Mouse (Mus musculus) embryonic facial prominence, embryonic 10.5 days (tissue): ENCODE measurements around the gene Gm826. TPM values are rescaled to one million over a fixed set of nuclear protein-coding genes. Genes with fewer than 3 reads are reported as not detected.
A peak's percentile ranks its signal among the peaks of the same experiment; 100 is the strongest.

Source experiments
- DNase-seq: peaks from one replicate; pipeline ENCODE4 v3.0.0-alpha.2; 2017; ENCODE audit warnings: low spot score
- H3K27ac ChIP-seq: fragments of 300-500 bp; sonication (generic); replicated peaks from 2 replicates; pipeline ENCODE4 v1.5.1; 2016; ENCODE audit warnings: mild to moderate bottlenecking
- H3K27me3 ChIP-seq: fragments of 300-500 bp; sonication (generic); replicated peaks from 2 replicates; pipeline ENCODE4 v1.6.1; 2016; ENCODE audit warnings: low read depth, mild to moderate bottlenecking; ENCODE audit not compliant: poor library complexity, severe bottlenecking
- H3K36me3 ChIP-seq: fragments of 300-500 bp; sonication (generic); replicated peaks from 2 replicates; pipeline ENCODE4 v1.6.1; 2016; ENCODE audit warnings: mild to moderate bottlenecking, moderate library complexity
- H3K4me1 ChIP-seq: fragments of 300-500 bp; sonication (generic); 2 replicates; pipeline ENCODE4 v1.6.1; 2016
- H3K4me3 ChIP-seq: fragments of 300-500 bp; sonication (generic); 2 replicates; pipeline ENCODE4 v1.5.1; 2016; ENCODE audit warnings: mild to moderate bottlenecking, moderate library complexity
- H3K9me3 ChIP-seq: fragments of 300-500 bp; sonication (generic); 2 replicates; pipeline ENCODE4 v1.6.1; 2016; ENCODE audit warnings: mild to moderate bottlenecking
- WGBS: fragments of 180-500 bp; shearing (Covaris S2); methylation state at CpG from one replicate; pipeline ENCODE4 v1.1.7; 2016; 5-methylcytosine and 5-hydroxymethylcytosine counted together
- polyA plus RNA-seq: library from polyadenylated mRNA; unstranded; fragments of >200 nt; fragmentation: Nextera tagmentation; extraction: Ambion mirVana; gene quantifications from 2 replicates; pipeline ENCODE4 v1.2.1, GENCODE M21; 2016

The Gm826 gene
- polyA plus RNA-seq, 1 experiment from 2014 or later: 0.19 TPM

- Histone ChIP-seq H3K4me3 (peak overlapping the region; percentile 69), H3K9me3 (no peaks in the 10 kb centered on the region), H3K27ac (no peak overlapping the region), H3K36me3 (no peaks in the 10 kb centered on the region), H3K27me3 (peaks cover 89% of the 10 kb centered on the region), H3K4me1 (peaks cover 62% of the 10 kb centered on the region)
- peak; percentile 53 for DNase-seq
- under 1% methylated on average over 12 of the region's 12 CpGs for WGBS
Observed at GRCm38 (mm10) chr2:160364666-160365065, 30.7 kb upstream of the Gm826 start.

DNA sequence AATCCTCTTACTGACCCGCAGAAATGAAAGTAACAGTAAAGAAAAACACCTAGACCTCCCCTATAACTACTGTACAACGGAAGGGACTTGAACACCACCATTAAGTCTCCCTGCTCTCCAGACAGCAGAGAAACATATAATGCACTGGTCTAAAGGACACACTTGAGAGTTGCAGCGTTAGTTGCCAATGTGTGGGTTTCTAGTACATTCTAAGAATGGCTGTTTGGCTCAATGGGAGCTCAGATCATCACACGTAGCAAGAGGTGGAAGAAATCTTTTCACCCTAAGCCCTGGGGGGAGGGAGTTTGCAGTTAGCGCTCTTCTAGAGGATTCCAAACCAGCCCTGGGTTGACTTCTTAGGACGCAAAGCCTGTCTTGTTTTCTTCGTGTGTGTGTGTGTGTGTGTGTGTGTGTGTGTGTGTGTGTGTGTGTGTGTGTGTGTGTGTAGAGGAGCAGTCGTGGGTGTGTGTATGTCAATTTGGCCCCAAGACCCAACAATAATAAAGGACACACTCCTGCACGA lies 30.2 kb upstream of the Gm826 start:
- Histone ChIP-seq H3K27me3 (peaks cover 89% of the 10 kb centered on the region), H3K9me3 (no peaks in the 10 kb centered on the region), H3K36me3 (no peaks in the 10 kb centered on the region), H3K27ac (no peak overlapping the region), H3K4me3 (peak overlapping the region; percentile 69), H3K4me1 (peaks cover 58% of the 10 kb centered on the region)
- peak; percentile 45 for DNase-seq
- WGBS: under 1% methylated on average over 9 of the region's 9 CpGs

DNA sequence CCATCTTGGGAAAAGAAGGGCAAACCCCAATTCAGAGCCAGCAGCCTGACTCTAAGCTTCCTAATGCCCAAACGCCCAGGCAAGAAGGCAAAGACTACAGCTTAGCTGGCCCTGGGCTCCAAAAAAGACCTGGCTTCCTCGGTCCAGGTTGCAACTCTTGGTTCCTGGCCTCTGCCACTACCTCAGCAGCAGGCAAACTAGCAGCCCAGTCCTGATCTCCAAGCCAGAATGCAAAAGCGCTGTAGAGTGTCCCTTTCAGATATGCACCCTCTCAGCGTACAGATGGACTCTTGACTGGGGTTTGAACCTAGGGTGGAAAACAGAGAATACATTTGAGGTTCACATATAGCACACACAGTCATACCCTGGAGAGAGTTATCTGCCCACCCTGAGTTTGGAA lies 29.2 kb upstream of the Gm826 start:
- no peaks in the 10 kb centered on the region for H3K9me3 ChIP-seq
- H3K27me3 ChIP-seq: peaks cover 89% of the 10 kb centered on the region
- H3K4me3 ChIP-seq: no peak overlapping the region
- WGBS: 8% methylated on average over 4 of the region's 4 CpGs
- DNase-seq: peak; percentile 30
- no peak overlapping the region for H3K27ac ChIP-seq
- H3K4me1 ChIP-seq: peaks cover 54% of the 10 kb centered on the region
- no peaks in the 10 kb centered on the region for H3K36me3 ChIP-seq

GRCm38 (mm10) chr2:160361442-160362121 lies 27.6 kb upstream of the Gm826 start:
- Histone ChIP-seq H3K27me3 (peaks cover 99% of the 10 kb centered on the region), H3K27ac (no peak overlapping the region), H3K4me3 (no peak overlapping the region), H3K9me3 (no peaks in the 10 kb centered on the region), H3K4me1 (peaks cover 39% of the 10 kb centered on the region), H3K36me3 (no peaks in the 10 kb centered on the region)
- WGBS: 4% methylated on average over 16 of the region's 16 CpGs
- peak; percentile 32 for DNase-seq

GRCm38 (mm10) chr2:160360234-160360874 lies 26.4 kb upstream of the Gm826 start:
- DNase-seq: peak; percentile 35
- peaks cover 26% of the 10 kb centered on the region for H3K4me1 ChIP-seq
- no peaks in the 10 kb centered on the region for H3K36me3 ChIP-seq
- no peaks in the 10 kb centered on the region for H3K9me3 ChIP-seq
- WGBS: 2% methylated on average over 8 of the region's 8 CpGs
- H3K27ac ChIP-seq: no peak overlapping the region
- H3K4me3 ChIP-seq: no peak overlapping the region
- H3K27me3 ChIP-seq: peaks cover 93% of the 10 kb centered on the region

GRCm38 (mm10) chr2:160358896-160359295 lies 24.9 kb upstream of the Gm826 start:
- no peak for DNase-seq
- 6% methylated on average over 4 of the region's 4 CpGs for WGBS

DNA sequence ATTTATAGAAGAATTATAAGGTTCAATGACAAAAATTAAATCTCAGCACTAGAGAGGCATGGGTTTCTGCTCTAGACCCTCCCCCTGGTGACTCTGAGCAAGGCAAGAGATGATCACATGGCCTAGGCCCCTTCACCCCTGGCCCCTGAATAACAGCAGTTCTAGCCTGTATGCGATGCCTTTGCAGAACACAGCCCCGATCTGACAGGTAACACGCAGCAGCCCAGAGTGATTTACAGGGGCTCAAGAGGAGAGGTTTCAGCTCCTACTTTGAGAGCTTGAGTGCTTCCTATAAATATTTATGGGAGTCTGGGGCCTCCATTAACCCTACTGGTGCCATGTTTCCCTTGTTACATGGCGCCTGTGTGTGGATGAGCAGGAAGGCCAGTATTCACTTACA lies 23.5 kb upstream of the Gm826 start:
- DNase-seq: no peak
- peaks cover 73% of the 10 kb centered on the region for H3K27me3 ChIP-seq
- H3K36me3 ChIP-seq: no peaks in the 10 kb centered on the region
- H3K4me1 ChIP-seq: peaks cover 30% of the 10 kb centered on the region
- H3K4me3 ChIP-seq: no peak overlapping the region
- H3K9me3 ChIP-seq: no peaks in the 10 kb centered on the region
- H3K27ac ChIP-seq: no peak overlapping the region
- 72% methylated on average over 4 of the region's 4 CpGs for WGBS

More at GRCm38 (mm10) chr2:160358896-160359295, 24.9 kb upstream of the Gm826 start:
- Histone ChIP-seq H3K4me1 (peaks cover 16% of the 10 kb centered on the region), H3K4me3 (no peak overlapping the region), H3K27me3 (peaks cover 82% of the 10 kb centered on the region), H3K36me3 (no peaks in the 10 kb centered on the region), H3K27ac (no peak overlapping the region), H3K9me3 (no peaks in the 10 kb centered on the region)

DNA sequence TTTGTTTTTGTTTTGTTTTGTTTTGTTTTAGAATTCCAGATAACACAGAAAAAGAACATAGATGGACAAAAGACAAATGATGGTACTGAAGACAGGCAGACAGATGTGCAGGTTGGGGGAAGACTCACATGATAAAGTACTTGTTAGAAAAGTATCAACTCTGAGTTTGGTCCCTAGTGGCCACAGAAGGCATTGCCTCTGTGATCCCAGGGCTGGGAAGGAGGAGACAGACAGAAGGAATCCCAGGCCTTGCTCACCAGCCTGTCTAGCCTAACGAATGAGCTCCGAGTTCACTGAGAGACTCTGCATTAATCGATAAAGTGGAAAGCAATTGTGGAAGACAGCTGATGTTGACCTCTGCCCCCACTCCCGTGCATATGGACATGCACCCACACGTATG lies 22.2 kb upstream of the Gm826 start:
- Histone ChIP-seq H3K4me1 (peaks cover 36% of the 10 kb centered on the region), H3K36me3 (no peaks in the 10 kb centered on the region), H3K9me3 (no peaks in the 10 kb centered on the region), H3K4me3 (no peak overlapping the region), H3K27ac (no peak overlapping the region), H3K27me3 (peaks cover 63% of the 10 kb centered on the region)
- peak; percentile 38 for DNase-seq
- WGBS: 59% methylated on average over 5 of the region's 5 CpGs

- H3K9me3 ChIP-seq: no peaks in the 10 kb centered on the region
- no peak overlapping the region for H3K4me3 ChIP-seq
- no peak for DNase-seq
- WGBS: 62% methylated on average over 2 of the region's 2 CpGs
- peaks cover 45% of the 10 kb centered on the region for H3K27me3 ChIP-seq
- H3K36me3 ChIP-seq: no peaks in the 10 kb centered on the region
- H3K27ac ChIP-seq: no peak overlapping the region
- peaks cover 39% of the 10 kb centered on the region for H3K4me1 ChIP-seq
Observed at GRCm38 (mm10) chr2:160354319-160354718, 20.4 kb upstream of the Gm826 start.

DNA sequence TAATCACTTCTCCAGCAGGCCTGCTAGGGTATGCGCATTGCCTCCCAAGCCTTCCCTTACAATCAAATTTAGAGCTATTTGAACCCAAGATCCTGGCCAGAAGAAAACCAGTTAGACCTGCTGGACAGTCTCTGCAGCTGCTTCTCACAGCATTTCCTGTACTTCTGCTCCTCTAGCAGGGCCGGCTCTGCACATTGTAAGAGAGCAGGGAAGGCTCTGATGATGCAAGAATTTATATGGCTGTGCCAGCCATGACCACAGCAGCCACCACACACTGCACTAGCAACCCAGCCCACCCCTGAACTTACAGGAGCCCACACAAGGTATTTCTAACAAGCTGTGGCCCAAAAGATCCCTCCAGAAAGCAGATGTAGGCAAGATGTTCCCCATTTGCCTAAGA lies 19.6 kb upstream of the Gm826 start:
- peak; percentile 41 for DNase-seq
- peaks cover 37% of the 10 kb centered on the region for H3K27me3 ChIP-seq
- no peak overlapping the region; the same call in 1 of the 2 replicates for H3K27ac ChIP-seq
- peaks cover 41% of the 10 kb centered on the region for H3K4me1 ChIP-seq
- no peaks in the 10 kb centered on the region for H3K36me3 ChIP-seq
- 52% methylated on average over 2 of the region's 2 CpGs for WGBS
- H3K9me3 ChIP-seq: no peaks in the 10 kb centered on the region
- H3K4me3 ChIP-seq: no peak overlapping the region

GRCm38 (mm10) chr2:160351038-160351574 lies 17.1 kb upstream of the Gm826 start:
- 17% methylated on average over 8 of the region's 8 CpGs for WGBS
- Histone ChIP-seq H3K27ac (no peak overlapping the region; the same call in 1 of the 2 replicates), H3K36me3 (no peaks in the 10 kb centered on the region), H3K9me3 (no peaks in the 10 kb centered on the region), H3K27me3 (peaks cover 14% of the 10 kb centered on the region; the same call in 1 of the 2 replicates), H3K4me1 (peaks cover 52% of the 10 kb centered on the region), H3K4me3 (no peak overlapping the region)
- no peak for DNase-seq

DNA sequence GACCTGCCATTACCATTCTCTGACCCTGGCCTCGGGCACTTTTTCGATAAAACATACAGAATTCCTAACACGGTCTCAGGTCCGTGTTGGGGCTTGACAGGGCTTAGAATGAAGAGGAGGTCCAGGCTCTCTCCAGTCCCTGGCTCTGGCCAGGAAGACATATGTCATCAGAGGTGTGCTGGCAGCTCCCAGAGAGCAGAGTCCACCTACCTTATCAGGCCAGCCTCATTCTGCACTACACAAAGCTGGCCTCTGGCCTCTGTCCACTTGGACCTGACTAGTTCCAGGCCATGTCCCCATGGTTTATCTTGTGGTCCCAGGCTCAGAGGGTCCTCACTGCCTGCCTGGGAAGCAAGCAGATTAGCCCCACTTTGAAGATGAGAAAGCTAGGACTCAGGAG lies 15.6 kb upstream of the Gm826 start:
- H3K27ac ChIP-seq: peak overlapping the region; percentile 7; the same call in 1 of the 2 replicates
- DNase-seq: no peak
- WGBS: 52% methylated on average over 4 of the region's 4 CpGs
- H3K4me3 ChIP-seq: no peak overlapping the region
- H3K4me1 ChIP-seq: peaks cover 54% of the 10 kb centered on the region
- no peaks in the 10 kb centered on the region for H3K9me3 ChIP-seq
- H3K27me3 ChIP-seq: peaks cover 8% of the 10 kb centered on the region; the same call in 1 of the 2 replicates
- no peaks in the 10 kb centered on the region for H3K36me3 ChIP-seq
